Mouse (Mus musculus) kidney, embryonic 16.5 days (tissue): ENCODE results near the gene Agpat4. TPM values are rescaled to one million over a fixed set of nuclear protein-coding genes. Genes with fewer than 3 reads are reported as not detected.

ENCODE experiments used
- ATAC-seq: fragments of 200-750 bp; cut with Nextera tagmentation; 2 replicates; pipeline ENCODE4 v1.8.0; 2017; ENCODE audit warnings: moderate TSS enrichment; ENCODE audit not compliant: low FRiP score, low TSS enrichment
- H3K27ac ChIP-seq: fragments of 300-500 bp; sonication (generic); 2 replicates; pipeline ENCODE4 v1.5.1; 2014; ENCODE audit warnings: low read length
- H3K27me3 ChIP-seq: fragments of 300-500 bp; sonication (generic); 2 replicates; pipeline ENCODE4 v1.6.1; 2014; ENCODE audit warnings: low read length, control low read depth, mixed read lengths; ENCODE audit not compliant: insufficient read depth
- H3K36me3 ChIP-seq: fragments of 300-500 bp; sonication (generic); 2 replicates; pipeline ENCODE4 v1.6.1; 2014; ENCODE audit warnings: low read length, control low read depth, mixed read lengths; ENCODE audit not compliant: insufficient read depth
- H3K4me1 ChIP-seq: fragments of 300-500 bp; sonication (generic); 2 replicates; pipeline ENCODE4 v1.6.1; 2014; ENCODE audit warnings: low read length, control low read depth, mixed read lengths; ENCODE audit not compliant: insufficient read depth
- H3K4me2 ChIP-seq: fragments of 300-500 bp; sonication (generic); replicated peaks from 2 replicates; pipeline ENCODE4 v1.6.1; 2014; ENCODE audit warnings: low read depth, low read length
- H3K4me3 ChIP-seq: fragments of 300-500 bp; sonication (generic); 2 replicates; pipeline ENCODE4 v1.5.1; 2014; ENCODE audit warnings: mild to moderate bottlenecking, low read length
- H3K9ac ChIP-seq: fragments of 300-500 bp; sonication (generic); replicated peaks from 2 replicates; pipeline ENCODE4 v1.6.1; 2014; ENCODE audit warnings: low read length
- H3K9me3 ChIP-seq: fragments of 300-500 bp; sonication (generic); 2 replicates; pipeline ENCODE4 v1.6.1; 2016; ENCODE audit warnings: low read length, control low read depth
- WGBS: fragments of 180-500 bp; shearing (Covaris S2); extraction: QIAGEN DNeasy Blood & Tissue Kit; methylation state at CpG from one replicate; pipeline ENCODE4 v1.1.7; 2014; 5-methylcytosine and 5-hydroxymethylcytosine counted together
- polyA plus RNA-seq: library from polyadenylated mRNA; unstranded; fragments of >200 nt; fragmentation: Nextera tagmentation; extraction: Ambion mirVana; gene quantifications from 2 replicates; pipeline ENCODE4 v1.2.1, GENCODE M21; 2015

Agpat4 gene
- polyA plus RNA-seq, 1 experiment from 2014 or later, result 38.3 TPM

GRCm38 (mm10) chr17:12179339-12179738 lies 60.8 kb downstream of the Agpat4 start:
- 74% methylated on average over 7 of the region's 7 CpGs for WGBS
- peaks cover 10% of the 10 kb centered on the region; the same call in 1 of the 2 replicates for H3K9me3 ChIP-seq
- no peak for ATAC-seq
- no peak overlapping the region for H3K27ac ChIP-seq
- H3K27me3 ChIP-seq, result no peaks in the 10 kb centered on the region
- H3K9ac ChIP-seq, result no peak overlapping the region
- H3K4me1 ChIP-seq, result peaks cover 7% of the 10 kb centered on the region; the same call in 1 of the 2 replicates
- H3K4me2 ChIP-seq, result no peak overlapping the region
- no peak overlapping the region for H3K4me3 ChIP-seq
- H3K36me3 ChIP-seq, result peaks cover 4% of the 10 kb centered on the region

DNA sequence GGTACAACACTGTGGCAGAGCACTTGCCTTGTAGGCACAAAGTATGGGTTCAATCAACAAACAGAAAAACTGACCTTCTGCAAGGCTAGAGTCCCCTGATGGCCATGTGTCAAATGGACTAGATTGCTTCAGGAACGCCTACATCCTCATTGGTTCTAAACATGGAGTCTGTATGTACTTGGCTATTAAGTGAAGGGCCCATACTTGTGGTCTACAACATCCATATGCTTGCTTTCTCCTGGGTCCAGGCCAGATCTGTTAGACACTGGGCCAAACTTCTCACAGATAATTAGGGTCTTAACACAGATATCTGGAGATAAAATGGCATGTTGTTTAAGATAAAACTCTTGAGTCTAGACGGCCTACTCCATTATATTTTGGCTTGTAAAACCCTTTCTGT lies 61.3 kb downstream of the Agpat4 start:
- Histone ChIP-seq H3K27me3 (no peaks in the 10 kb centered on the region), H3K4me3 (no peak overlapping the region), H3K4me1 (peaks cover 7% of the 10 kb centered on the region; the same call in 1 of the 2 replicates), H3K4me2 (no peak overlapping the region), H3K9ac (no peak overlapping the region), H3K27ac (no peak overlapping the region), H3K9me3 (peaks cover 10% of the 10 kb centered on the region; the same call in 1 of the 2 replicates), H3K36me3 (peaks cover 4% of the 10 kb centered on the region)
- ATAC-seq, result no peak
- 82% methylated on average over 2 of the region's 2 CpGs for WGBS

GRCm38 (mm10) chr17:12182702-12183485 lies 64.4 kb downstream of the Agpat4 start:
- Histone ChIP-seq H3K9ac (no peak overlapping the region), H3K4me3 (no peak overlapping the region), H3K36me3 (no peaks in the 10 kb centered on the region), H3K9me3 (no peaks in the 10 kb centered on the region), H3K4me1 (peaks cover 9% of the 10 kb centered on the region; the same call in 1 of the 2 replicates), H3K27me3 (no peaks in the 10 kb centered on the region), H3K4me2 (no peak overlapping the region), H3K27ac (no peak overlapping the region)
- ATAC-seq, result no peak
- 57% methylated on average over 5 of the region's 5 CpGs for whole genome bisulfite sequencing

GRCm38 (mm10) chr17:12184283-12184682 lies 65.8 kb downstream of the Agpat4 start:
- WGBS, result 56% methylated on average over 8 of the region's 8 CpGs
- no peak overlapping the region for H3K27ac ChIP-seq
- H3K27me3 ChIP-seq, result no peaks in the 10 kb centered on the region
- no peaks in the 10 kb centered on the region for H3K9me3 ChIP-seq
- no peak for ATAC-seq
- peaks cover 2% of the 10 kb centered on the region; the same call in 1 of the 2 replicates for H3K36me3 ChIP-seq
- H3K4me2 ChIP-seq, result no peak overlapping the region
- no peak overlapping the region for H3K9ac ChIP-seq
- H3K4me1 ChIP-seq, result peaks cover 2% of the 10 kb centered on the region; the same call in 1 of the 2 replicates
- no peak overlapping the region for H3K4me3 ChIP-seq

GRCm38 (mm10) chr17:12185855-12186254 lies 67.4 kb downstream of the Agpat4 start:
- H3K4me2 ChIP-seq, result no peak overlapping the region
- 87% methylated on average over 4 of the region's 4 CpGs for WGBS
- peaks cover 2% of the 10 kb centered on the region; the same call in 1 of the 2 replicates for H3K4me1 ChIP-seq
- no peak overlapping the region for H3K9ac ChIP-seq
- H3K36me3 ChIP-seq, result peaks cover 2% of the 10 kb centered on the region; the same call in 1 of the 2 replicates
- no peaks in the 10 kb centered on the region for H3K27me3 ChIP-seq
- no peak for ATAC-seq
- no peak overlapping the region for H3K4me3 ChIP-seq
- H3K9me3 ChIP-seq, result no peaks in the 10 kb centered on the region
- no peak overlapping the region for H3K27ac ChIP-seq

DNA sequence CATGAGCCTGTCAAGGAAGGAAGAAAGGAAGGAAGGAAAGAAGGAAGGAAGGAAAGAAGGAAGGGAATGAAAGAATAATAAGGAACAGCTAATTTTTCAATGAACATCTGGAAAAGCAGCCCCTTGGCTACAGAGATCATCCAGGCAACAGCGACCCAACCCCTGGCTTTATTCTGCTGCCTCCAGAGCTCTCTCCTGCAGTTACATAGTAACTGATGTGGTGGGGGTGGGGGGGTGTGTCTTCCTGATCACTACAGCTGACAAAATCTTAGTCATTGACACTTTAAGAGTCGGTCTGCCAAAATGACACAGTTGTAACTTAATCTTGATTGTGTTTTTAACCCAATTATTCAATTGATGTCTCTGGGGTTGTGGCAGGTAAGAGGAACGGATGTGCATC lies 67.8 kb downstream of the Agpat4 start:
- no peak overlapping the region for H3K4me2 ChIP-seq
- no peaks in the 10 kb centered on the region for H3K9me3 ChIP-seq
- H3K4me3 ChIP-seq, result no peak overlapping the region
- WGBS, result 65% methylated on average over 3 of the region's 3 CpGs
- no peak overlapping the region for H3K27ac ChIP-seq
- no peaks in the 10 kb centered on the region for H3K27me3 ChIP-seq
- peaks cover 2% of the 10 kb centered on the region; the same call in 1 of the 2 replicates for H3K36me3 ChIP-seq
- no peak for ATAC-seq
- H3K9ac ChIP-seq, result no peak overlapping the region
- H3K4me1 ChIP-seq, result peaks cover 2% of the 10 kb centered on the region; the same call in 1 of the 2 replicates

DNA sequence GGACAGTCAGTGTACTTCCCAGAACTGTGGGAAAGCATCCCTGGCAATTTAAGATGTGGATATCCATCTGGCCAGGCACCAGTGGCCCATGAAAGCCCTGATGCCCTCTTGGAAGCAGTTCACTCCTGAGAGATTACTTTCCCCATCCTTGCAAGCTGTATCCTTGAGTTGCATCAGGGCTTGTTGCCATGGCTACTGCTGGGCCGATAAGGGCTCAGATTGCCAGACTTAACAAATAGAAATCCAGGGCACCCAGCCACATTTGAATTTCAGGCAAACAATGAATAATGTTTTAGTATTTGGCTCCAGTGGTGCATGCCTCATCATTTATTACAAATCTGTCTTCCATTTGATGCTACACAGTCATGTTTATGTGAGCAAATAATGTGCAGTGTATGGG lies 69.3 kb downstream of the Agpat4 start:
- Histone ChIP-seq H3K27me3 (no peaks in the 10 kb centered on the region), H3K36me3 (peaks cover 2% of the 10 kb centered on the region; the same call in 1 of the 2 replicates), H3K4me2 (no peak overlapping the region), H3K4me1 (peaks cover 2% of the 10 kb centered on the region; the same call in 1 of the 2 replicates), H3K27ac (no peak overlapping the region), H3K9me3 (no peaks in the 10 kb centered on the region), H3K9ac (no peak overlapping the region), H3K4me3 (no peak overlapping the region)
- WGBS, result 49% methylated on average over 1 of the region's 1 CpGs
- no peak for ATAC-seq

DNA sequence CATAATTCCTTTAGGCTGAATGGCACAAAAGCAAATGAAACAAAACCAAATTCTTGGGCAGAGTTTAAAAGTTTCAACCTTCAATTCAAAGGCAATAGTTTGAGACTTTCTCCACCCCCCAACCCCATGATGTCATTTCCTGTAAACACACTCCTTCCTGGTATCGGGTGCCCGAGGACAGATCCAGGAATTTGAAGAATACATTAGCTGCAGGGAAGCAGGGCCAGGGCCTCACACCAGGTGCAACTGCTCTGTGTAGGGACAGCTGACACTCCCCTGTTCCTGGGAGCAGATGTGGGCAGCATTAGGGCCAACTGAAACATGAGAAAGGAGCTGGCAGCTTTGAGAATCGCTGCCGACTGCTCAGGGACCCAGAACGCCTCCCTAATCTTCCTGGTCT lies 76.6 kb downstream of the Agpat4 start:
- Histone ChIP-seq H3K4me3 (no peak overlapping the region), H3K9me3 (no peaks in the 10 kb centered on the region), H3K9ac (0 out of 2 replicates have a peak overlapping the region, but pooled peaks have one; percentile 13), H3K4me1 (peaks cover 21% of the 10 kb centered on the region), H3K36me3 (0 out of 2 replicates have a peak, but pooled peaks cover 4% of the 10 kb centered on the region), H3K4me2 (peak overlapping the region; percentile 15; the same call in 1 of the 2 replicates), H3K27ac (peak overlapping the region; percentile 85), H3K27me3 (no peaks in the 10 kb centered on the region)
- WGBS, result 9% methylated on average over 5 of the region's 5 CpGs
- ATAC-seq, result peak; percentile 90

GRCm38 (mm10) chr17:12195604-12196003 lies 77.1 kb downstream of the Agpat4 start:
- ATAC-seq, result peak; percentile 92
- Histone ChIP-seq H3K4me3 (no peak overlapping the region), H3K4me1 (peaks cover 21% of the 10 kb centered on the region), H3K9me3 (no peaks in the 10 kb centered on the region), H3K4me2 (peak overlapping the region; percentile 15; the same call in 1 of the 2 replicates), H3K27ac (peak overlapping the region; percentile 85), H3K27me3 (no peaks in the 10 kb centered on the region), H3K9ac (0 out of 2 replicates have a peak overlapping the region, but pooled peaks have one; percentile 13), H3K36me3 (0 out of 2 replicates have a peak, but pooled peaks cover 4% of the 10 kb centered on the region)
- 41% methylated on average over 10 of the region's 10 CpGs for WGBS

DNA sequence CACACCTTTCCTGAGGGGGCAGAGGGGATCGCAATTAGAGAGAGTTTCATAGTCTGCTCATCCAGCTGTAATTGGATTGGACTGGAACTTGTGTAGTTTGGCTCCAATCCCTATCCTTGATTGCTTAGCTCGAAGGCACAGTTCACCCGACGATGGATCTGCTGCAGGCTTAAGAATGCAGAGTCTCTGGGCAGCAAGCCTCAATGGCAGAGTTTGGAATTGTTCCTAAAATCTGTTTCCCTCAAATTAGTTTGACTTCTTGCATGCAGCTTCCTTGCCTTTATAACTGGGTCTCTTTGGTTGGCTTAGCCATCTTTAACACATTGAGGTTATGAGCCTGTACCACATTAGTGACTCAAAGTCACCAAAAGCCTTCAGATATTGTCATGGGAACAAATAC lies 81.4 kb downstream of the Agpat4 start:
- H3K4me3 ChIP-seq, result no peak overlapping the region
- H3K9me3 ChIP-seq, result no peaks in the 10 kb centered on the region
- no peak overlapping the region for H3K27ac ChIP-seq
- no peak for ATAC-seq
- H3K9ac ChIP-seq, result no peak overlapping the region
- 0 out of 2 replicates have a peak, but pooled peaks cover 4% of the 10 kb centered on the region for H3K36me3 ChIP-seq
- no peak overlapping the region for H3K4me2 ChIP-seq
- H3K4me1 ChIP-seq, result peaks cover 18% of the 10 kb centered on the region
- WGBS, result 77% methylated on average over 4 of the region's 4 CpGs
- H3K27me3 ChIP-seq, result no peaks in the 10 kb centered on the region
